In the genomic region with DNA sequence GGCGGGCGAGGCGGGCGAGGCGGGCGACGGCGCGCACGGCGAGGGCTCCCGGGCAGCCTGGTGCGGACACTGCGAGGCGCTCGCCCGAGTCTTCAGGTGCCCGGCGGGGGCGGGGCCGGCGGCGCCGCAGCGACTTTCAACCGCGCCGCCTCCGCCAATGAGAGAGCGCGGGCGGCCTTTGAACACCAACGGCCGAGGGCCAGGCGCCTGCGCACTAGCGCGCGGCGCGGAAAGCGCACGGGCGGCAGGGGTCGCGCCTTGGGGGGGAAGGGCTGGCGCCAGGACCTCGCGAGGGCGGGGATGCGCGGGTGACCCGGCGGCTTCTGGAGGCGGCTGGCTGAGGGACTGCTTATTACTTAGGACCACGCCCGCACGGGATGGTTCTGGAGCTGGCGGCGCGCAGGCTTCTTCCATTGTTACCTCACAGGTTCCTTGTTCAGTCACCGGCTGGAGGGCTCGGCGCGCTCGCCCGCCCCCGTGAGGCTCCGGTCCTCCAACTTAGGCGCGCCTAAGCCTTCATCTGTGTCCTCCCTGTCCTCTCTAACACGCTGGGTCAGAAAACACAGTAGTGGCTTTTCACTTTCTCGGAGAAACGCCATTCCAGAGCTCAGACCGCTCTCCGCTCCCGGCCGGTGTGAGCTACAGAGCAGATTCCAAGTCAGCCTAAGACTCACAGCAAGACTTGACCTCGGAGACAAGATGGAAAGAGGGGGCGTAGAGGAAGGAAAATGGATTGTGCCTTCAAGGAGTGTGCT, we compare ENCODE assay signal across 8 mouse cellular contexts. TPM values are rescaled to one million over a fixed set of nuclear protein-coding genes. Genes with fewer than 3 reads are reported as not detected.
DNase-seq lines count a peak whose midpoint lies in the region; ATAC-seq and TF ChIP-seq lines count a peak whose summit lies in the region.

TSS of gene Trim59 (minus strand) at position 111 of the 755 bp plus-strand sequence.

- peak; percentile 89 for DNase-seq in 3T3-L1 (ENCODE audit: low read depth, low spot score)
- DNase-seq in adrenal gland, postnatal 36 days = peak; percentile 93 to 96
- peak; percentile 90 to 93 for DNase-seq in heart, adult 18-20 months
- peak; percentile 93 for DNase-seq in kidney, adult 18-20 months
- peak; percentile 96 for DNase-seq in limb, embryonic 11.5 days (ENCODE audit: low spot score)

- peak within 1 kb of the TSS; percentile 68 for H3K4me2 ChIP-seq in embryonic facial prominence, embryonic 12.5 days (replicated peaks)
- H3K4me2 ChIP-seq in limb, embryonic 11.5 days (ENCODE audit: low read depth, severe bottlenecking) = peak within 1 kb of the TSS; percentile 67
- H3K4me2 ChIP-seq in midbrain, embryonic 13.5 days (replicated peaks) = peak within 1 kb of the TSS; percentile 76

- peak; percentile 52 for TF ChIP-seq POLR2A in small intestine, adult 2 months (IDR thresholded peaks at IDR 0.05; ENCODE audit: low read depth, low read length)

- H3K27me3 ChIP-seq in embryonic facial prominence, embryonic 12.5 days = no peaks in the 10 kb centered on the region
- no peaks in the 10 kb centered on the region for H3K27me3 ChIP-seq in limb, embryonic 11.5 days (ENCODE audit: control insufficient read depth, insufficient read depth, low read length)
- H3K27me3 ChIP-seq in midbrain, embryonic 13.5 days = peaks cover 6% of the 10 kb centered on the region
- no peaks in the 10 kb centered on the region for H3K27me3 ChIP-seq in small intestine, adult 2 months (ENCODE audit: control insufficient read depth, insufficient read depth, low read length)

- no peak for TF ChIP-seq CTCF in small intestine, adult 2 months (IDR thresholded peaks at IDR 0.05; ENCODE audit: extremely low read depth, insufficient read length, insufficient replicate concordance, low read depth, low read length)

- no peaks in the 10 kb centered on the region for H3K9me3 ChIP-seq in embryonic facial prominence, embryonic 12.5 days
- no peaks in the 10 kb centered on the region for H3K9me3 ChIP-seq in limb, embryonic 11.5 days (ENCODE audit: control insufficient read depth, low read length)
- H3K9me3 ChIP-seq in midbrain, embryonic 13.5 days = no peaks in the 10 kb centered on the region

- H3K4me3 ChIP-seq in embryonic facial prominence, embryonic 12.5 days = peak within 1 kb of the TSS; percentile 89
- peak within 1 kb of the TSS; percentile 79 for H3K4me3 ChIP-seq in limb, embryonic 11.5 days (ENCODE audit: low read depth, low read length)
- peak within 1 kb of the TSS; percentile 93 for H3K4me3 ChIP-seq in midbrain, embryonic 13.5 days (replicated peaks)
- peak within 1 kb of the TSS; percentile 89 for H3K4me3 ChIP-seq in small intestine, adult 2 months (ENCODE audit: low read depth, low read length)

- H3K4me1 ChIP-seq in embryonic facial prominence, embryonic 12.5 days = peaks cover 11% of the 10 kb centered on the region
- 0 out of 2 replicates have a peak, but pooled peaks cover 7% of the 10 kb centered on the region for H3K4me1 ChIP-seq in limb, embryonic 11.5 days (ENCODE audit: control insufficient read depth, insufficient read depth, low read length)
- peaks cover 31% of the 10 kb centered on the region for H3K4me1 ChIP-seq in midbrain, embryonic 13.5 days (replicated peaks)
- no peaks in the 10 kb centered on the region for H3K4me1 ChIP-seq in small intestine, adult 2 months (ENCODE audit: control insufficient read depth, insufficient read depth, insufficient read length, low read length)

- WGBS in embryonic facial prominence, embryonic 12.5 days = under 1% methylated on average over 69 of the region's 80 CpGs
- under 1% methylated on average over 76 of the region's 80 CpGs for WGBS in limb, embryonic 11.5 days
- under 1% methylated on average over 43 of the region's 80 CpGs for WGBS in midbrain, embryonic 13.5 days
- under 1% methylated on average over 78 of the region's 80 CpGs for WGBS in small intestine, adult 2 months

- H3K36me3 ChIP-seq in embryonic facial prominence, embryonic 12.5 days = peaks cover 4% of the 10 kb centered on the region
- H3K36me3 ChIP-seq in limb, embryonic 11.5 days (ENCODE audit: control insufficient read depth, insufficient read depth, low read length) = peaks cover 9% of the 10 kb centered on the region; the same call in 1 of the 2 replicates
- H3K36me3 ChIP-seq in midbrain, embryonic 13.5 days = peaks cover 10% of the 10 kb centered on the region
- H3K36me3 ChIP-seq in small intestine, adult 2 months (ENCODE audit: control insufficient read depth, insufficient read depth, low read length) = peaks cover 2% of the 10 kb centered on the region; the same call in 1 of the 2 replicates

- peak within 1 kb of the TSS; percentile 96 for H3K27ac ChIP-seq in embryonic facial prominence, embryonic 12.5 days
- peak within 1 kb of the TSS; percentile 92 for H3K27ac ChIP-seq in limb, embryonic 11.5 days (replicated peaks; ENCODE audit: low read depth, low read length)
- peak within 1 kb of the TSS; percentile 96 for H3K27ac ChIP-seq in midbrain, embryonic 13.5 days
- H3K27ac ChIP-seq in small intestine, adult 2 months (ENCODE audit: insufficient read depth, low read depth, low read length) = peak within 1 kb of the TSS; percentile 63

- ATAC-seq in embryonic facial prominence, embryonic 12.5 days (ENCODE audit: insufficient number of reproducible peaks, insufficient read depth, low FRiP score, low TSS enrichment) = peak; percentile 93
- peak; percentile 95 for ATAC-seq in limb, embryonic 11.5 days (ENCODE audit: insufficient number of reproducible peaks, low FRiP score, low TSS enrichment, low read depth)
- peak; percentile 98 for ATAC-seq in midbrain, embryonic 13.5 days

- H3K9ac ChIP-seq in embryonic facial prominence, embryonic 12.5 days = peak within 1 kb of the TSS; percentile 96
- H3K9ac ChIP-seq in limb, embryonic 11.5 days (ENCODE audit: low read length) = peak within 1 kb of the TSS; percentile 96
- H3K9ac ChIP-seq in midbrain, embryonic 13.5 days (replicated peaks) = peak within 1 kb of the TSS; percentile 88

RNA-seq across cellular contexts. Expression of gene Trim59, which starts in this region (rescaled TPM):
- total RNA-seq in adrenal gland, postnatal 36 days (2021) = 1 to 10 TPM; 6.0 to 8.2 TPM
- polyA plus RNA-seq in embryonic facial prominence, embryonic 12.5 days (2016; fragmentation: Nextera tagmentation; extraction: Ambion mirVana) = 165 and 167 TPM in 2 replicates
- total RNA-seq in heart, adult 18-20 months (2021) = 1 to 10 TPM; 1.4 to 1.7 TPM
- 213 and 220 TPM in 2 replicates for polyA plus RNA-seq in limb, embryonic 11.5 days (2014; fragmentation: Nextera tagmentation; extraction: Ambion mirVana)
- polyA plus RNA-seq in midbrain, embryonic 13.5 days (2015; fragmentation: Nextera tagmentation; extraction: Ambion mirVana) = 77.0 and 80.6 TPM in 2 replicates
- 1.0 and 1.7 TPM in 2 replicates for polyA plus RNA-seq in small intestine, adult 2 months (2012; rRNA removed)

Comparison
In these comparisons a context has a peak if more than half of its experiments do, and no peak if none do; other contexts are left out.
1. Peak in every context shown above with its lines: DNase-seq, ATAC-seq, H3K4me3 ChIP-seq and H3K27ac ChIP-seq.
2. RNA of gene Trim59 (polyA plus RNA-seq): 213 to 220 TPM in limb, embryonic 11.5 days, 165 to 167 TPM in embryonic facial prominence, embryonic 12.5 days and 77.0 to 80.6 TPM in midbrain, embryonic 13.5 days; 1.0 to 1.7 TPM in small intestine, adult 2 months; every median in the first group is over 10 times any median in the second.